Mouse (Mus musculus): Measurements from ENCODE around the gene Tsnaxip1.
"Not testable (repeated sequence)": the region's sequence is repeated elsewhere in the genome, so short reads cannot be mapped to it uniquely, and the experiment has no call there.

Tsnaxip1 gene

DNA sequence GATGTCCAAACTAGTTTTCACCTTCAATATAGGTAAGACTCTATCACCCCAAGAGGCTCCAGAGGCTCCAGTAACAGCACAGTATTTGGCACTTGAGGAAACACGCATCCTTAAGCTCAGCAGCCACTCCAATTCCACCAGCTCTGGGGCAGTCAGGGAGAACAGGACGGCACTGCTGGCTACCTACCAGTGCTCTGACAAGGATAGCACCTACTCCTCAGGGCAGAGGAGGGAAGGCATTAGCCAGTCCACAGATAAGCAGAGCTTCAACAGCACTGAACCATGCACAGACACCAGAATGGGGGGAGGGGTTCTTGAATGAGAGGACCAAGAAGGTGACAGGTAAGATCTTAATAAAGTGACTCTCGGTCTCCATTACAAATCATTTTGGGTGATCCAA lies 7.9 kb upstream of the Tsnaxip1 start:
- no peak for DNase-seq (ENCODE audit: low spot score in 2 of 2)

DNA sequence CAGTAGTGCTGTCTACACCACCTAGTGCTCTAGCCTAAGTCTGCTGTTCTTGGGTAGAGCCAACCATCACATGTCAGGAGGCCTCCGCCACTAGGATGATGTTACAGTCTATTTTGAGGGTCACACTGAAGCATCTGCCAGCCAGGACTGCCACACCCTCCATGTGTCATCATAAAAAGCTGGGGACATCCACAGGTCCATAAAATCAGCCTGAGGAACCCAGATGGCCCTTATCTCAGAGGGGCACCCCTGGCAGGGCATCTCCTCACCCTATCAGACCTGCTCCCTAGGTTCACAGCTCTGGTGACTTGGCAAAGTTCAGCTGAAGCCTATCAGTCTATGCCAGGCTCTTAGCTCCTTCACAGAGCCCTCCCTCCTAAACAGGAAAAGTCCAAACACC lies 6.6 kb upstream of the Tsnaxip1 start:
- DNase-seq (ENCODE audit: low spot score in 2 of 2): no peak

DNA sequence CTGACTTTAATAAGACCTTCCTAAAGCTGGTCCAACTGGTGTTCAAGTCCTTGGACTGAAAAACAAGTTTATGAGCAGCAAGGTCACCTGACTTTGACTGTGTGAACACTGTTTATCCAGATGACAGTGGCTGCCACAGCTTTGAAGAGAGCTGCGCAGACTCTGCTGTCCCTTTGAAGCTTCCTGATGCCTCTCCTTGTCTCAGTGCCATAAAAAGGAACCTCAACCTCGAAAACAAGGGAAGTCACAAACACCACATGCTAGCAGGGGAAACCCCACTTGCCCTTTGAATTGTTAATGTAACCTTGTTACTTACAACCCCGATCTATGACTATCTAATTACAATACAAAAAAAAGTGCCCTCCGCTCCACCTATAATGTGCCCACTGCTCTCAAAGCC lies 2.0 kb upstream of the Tsnaxip1 start:
- DNase-seq (ENCODE audit: low spot score in 2 of 2): no peak

DNA sequence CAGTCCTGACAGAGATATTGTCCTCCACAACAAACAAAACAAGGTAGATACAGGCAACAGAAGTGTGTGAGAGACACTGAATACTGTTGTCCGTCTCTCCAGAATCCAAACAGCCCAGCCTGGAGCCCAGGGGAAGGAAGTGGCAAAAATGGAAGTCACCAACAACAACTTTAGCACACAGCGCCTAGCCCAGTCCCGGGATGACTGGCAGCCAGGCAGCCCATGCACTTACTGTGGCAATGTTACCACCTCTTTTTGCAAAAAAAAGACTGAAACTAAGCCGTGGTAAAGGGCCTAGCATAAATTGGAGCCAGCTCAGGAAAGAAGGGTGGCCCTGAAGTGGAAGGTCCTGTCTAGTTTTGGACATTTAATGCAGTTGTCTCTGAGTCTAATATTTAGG lies 1.2 kb upstream of the Tsnaxip1 start:
- no peak for DNase-seq (ENCODE audit: low spot score in 2 of 2)

DNA sequence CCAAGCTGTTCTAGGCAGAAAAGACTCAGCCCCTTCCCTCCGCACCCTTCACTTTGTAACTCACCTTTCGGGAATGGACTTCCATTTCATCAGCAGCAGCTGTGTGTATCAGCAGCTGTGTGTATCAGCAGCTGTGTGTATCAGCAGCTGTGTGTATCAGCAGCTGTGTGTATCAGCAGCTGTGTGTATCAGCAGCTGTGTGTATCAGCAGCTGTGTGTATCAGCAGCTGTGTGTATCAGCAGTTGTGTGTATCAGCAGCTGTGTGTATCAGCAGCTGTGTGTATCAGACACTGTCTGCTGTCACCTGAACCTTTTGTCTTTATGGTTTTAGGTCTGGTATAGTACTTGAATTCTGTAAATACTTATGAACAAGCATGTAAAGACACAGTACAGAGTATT lies 6.2 kb downstream of the Tsnaxip1 start:
- DNase-seq (ENCODE audit: low spot score in 2 of 2): not testable (repeated sequence)

DNA sequence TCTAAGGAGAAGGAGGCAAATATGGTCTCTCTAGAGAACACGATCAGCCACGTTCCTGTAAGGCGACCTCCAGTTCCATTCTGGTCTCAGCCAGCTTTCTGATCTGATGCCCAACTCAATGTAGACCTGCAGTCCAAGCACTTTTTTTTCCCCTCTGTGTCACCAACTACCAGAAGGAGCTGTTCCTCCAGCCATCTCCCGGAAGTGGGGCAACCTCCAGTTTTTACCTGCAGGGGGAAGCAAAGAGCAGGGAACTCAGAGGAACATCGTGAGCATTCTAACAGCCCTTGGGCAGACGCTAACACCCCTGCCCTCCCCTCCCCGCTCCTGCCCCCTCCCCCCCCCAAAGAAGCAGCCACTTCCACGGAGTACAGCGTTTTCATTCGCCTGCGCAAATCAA lies 7.8 kb downstream of the Tsnaxip1 start:
- DNase-seq (ENCODE audit: low spot score in 2 of 2): peak in 1 of 2 experiments; percentile 42

DNA sequence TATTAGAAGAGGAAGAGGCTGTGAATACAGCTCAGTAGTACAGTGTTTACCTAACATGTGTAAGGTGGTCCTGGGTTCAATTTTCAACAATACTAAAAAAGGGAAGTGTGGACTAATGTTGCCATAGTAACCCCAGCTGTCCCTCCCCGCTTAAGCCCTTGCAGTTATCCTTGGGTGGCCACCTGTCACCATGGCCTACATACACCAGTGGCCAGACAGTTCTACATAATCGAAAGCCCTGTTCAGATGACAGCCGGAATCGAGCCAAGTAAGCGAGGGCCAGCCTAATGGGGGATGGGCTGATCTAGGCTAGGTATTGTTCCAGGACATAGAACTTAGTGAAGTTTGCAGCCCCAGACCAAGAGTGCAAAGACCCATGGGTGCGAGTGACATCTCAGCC lies 9.5 kb downstream of the Tsnaxip1 start:
- no peak for DNase-seq (ENCODE audit: low spot score in 2 of 2)

DNA sequence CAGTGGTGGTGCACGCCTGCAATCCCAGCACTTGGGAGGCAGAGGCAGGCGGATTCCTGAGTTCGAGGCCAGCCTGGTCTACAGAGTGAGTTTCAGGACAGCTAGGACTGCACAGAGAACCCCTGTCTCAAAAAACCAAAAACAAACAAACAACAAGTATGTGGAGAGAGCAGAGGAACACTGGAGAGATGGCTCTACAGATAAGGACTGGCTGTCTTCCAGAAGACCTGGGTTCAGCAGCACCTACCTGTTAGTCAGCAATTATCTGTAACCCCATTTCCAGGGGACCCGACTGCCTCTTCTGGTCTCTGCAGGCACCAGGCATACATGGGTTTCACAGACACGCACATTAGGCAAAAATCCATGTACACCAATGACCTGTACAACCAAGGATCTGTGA lies 11.7 kb downstream of the Tsnaxip1 start:
- no peak for DNase-seq (ENCODE audit: low spot score in 2 of 2)

DNA sequence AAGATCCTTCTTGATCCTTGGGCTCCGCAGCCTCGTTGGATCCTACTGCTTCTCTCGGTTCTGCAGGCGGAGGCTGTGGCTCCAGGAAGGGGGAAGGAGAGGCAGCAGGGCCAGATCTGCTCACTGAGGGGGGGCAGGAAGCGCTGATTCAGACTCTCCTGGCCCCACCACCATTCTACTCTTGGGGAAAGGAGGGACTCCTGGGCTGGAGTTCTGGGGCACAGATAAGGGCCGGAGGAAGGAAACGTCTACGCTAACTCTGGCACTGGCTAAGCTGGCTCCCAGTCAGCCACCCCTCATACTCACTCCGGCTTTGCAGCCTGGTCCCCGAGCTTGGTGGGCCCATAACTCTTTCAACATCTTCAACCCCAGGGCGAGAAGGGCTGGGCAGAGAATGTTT lies 19.1 kb downstream of the Tsnaxip1 start:
- no peak for DNase-seq (ENCODE audit: low spot score in 2 of 2)

DNA sequence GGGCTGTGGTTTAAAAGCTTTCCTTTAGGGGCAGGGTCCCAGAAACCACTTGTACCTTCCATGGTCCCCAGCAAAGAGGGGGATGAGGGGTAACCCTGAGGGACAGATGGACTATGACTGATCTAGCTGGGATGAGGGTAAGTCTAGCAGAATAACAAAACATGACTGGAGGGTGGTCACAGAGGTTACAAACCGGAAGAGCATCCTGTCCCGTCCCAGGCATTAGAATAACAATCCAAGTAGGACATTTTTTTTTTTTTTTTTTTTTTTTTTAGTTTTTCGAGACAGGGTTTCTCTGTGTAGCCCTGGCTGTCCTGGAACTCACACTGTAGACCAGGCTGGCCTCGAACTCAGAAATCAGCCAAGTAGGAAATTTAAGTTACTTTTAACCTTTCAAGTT lies 22.5 kb downstream of the Tsnaxip1 start:
- DNase-seq (ENCODE audit: low spot score in 2 of 2): no peak

DNA sequence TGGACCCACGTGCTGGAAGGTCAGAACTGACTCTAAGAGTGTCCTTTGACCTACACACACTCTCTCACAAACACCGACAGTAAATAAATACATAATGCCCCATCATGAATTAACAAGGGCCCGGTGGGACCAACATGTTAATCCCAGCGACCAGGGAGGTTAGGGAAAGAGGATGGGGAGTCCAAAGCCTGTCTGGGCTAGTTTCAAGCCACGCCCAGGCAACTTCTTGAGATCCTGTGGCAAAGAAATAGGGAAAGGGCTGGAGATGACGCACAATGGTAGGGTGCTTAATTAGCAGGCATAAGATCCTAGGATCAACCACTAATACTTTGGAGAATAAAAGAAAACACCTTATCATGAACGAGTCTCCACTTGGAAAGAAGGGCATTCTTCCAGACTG lies 23.1 kb downstream of the Tsnaxip1 start:
- DNase-seq (ENCODE audit: low spot score in 2 of 2): no peak

DNA sequence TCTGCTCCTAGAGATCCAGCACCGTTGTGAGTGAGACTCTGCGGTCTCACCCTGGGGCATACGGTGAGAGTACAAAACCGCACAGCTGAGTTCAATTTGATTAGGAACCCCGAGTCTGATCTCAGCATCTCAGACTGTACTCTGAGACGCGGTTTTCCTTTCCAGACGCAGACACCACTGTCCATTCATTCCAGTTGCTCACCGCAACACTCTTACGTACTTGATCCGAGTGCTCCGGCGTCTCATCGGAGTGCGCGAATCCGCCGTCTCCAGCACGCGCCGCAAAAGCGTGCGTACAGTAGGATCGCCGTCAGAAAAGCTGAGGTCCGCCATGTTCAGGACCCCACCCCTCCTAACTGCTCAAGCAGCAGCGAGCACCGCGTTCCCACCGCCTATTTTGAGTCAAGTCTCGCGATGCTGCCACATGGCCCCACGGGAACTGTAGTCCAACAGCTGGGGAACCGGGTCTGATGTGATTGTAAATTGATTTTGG lies 24.2 kb downstream of the Tsnaxip1 start:
- peak; percentile 87 to 89 for DNase-seq (ENCODE audit: low spot score in 2 of 2)

DNA sequence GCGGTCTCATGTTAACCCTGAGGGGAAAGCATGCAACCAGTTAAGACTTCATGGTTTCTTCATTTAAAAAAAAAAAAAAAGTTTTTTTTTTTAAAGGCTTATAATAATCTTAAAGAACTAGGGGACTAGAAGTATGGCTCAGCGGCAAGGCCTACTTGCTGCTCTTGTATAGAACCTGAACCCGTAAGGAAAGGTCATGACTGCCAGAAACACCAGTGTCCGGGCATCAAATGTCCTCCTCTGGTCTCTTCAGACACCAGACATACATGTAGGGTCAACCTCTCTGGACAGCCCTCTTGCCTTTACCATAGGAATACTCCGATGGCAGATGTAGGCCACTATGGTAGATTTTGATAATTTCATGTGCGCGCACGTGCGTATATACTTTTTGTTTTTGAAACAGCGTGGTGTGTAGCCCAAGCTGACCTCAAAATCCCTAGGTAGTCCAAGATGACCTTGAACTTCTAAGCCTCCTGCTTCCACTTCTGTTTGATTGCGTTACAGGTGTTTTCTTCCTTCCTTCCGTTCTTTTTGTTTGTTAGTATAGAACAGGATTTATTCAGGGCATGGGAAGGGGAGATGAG lies 24.7 kb downstream of the Tsnaxip1 start:
- no peak for DNase-seq (ENCODE audit: low spot score in 2 of 2)

DNA sequence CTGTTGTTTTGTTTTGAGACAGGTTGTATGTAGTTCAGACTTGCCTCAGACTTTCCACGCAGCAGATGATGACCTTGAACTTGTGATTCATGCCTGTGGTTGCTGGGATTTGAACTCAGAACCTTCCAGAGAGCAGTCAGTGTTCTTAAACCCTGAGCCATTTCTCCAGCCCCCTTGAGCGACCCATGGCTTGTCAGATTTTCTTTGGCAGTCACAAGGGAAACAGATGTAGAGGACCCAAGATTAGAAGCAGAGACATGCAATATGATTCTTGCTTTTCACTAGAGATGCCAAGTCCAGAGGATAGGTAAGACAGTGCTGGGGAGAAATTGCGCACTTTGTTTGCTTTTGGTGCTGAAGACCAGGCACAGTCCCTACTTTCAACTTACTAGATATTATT lies 25.6 kb downstream of the Tsnaxip1 start, which contains the start of gene Cenpt:
Gene Cenpt (minus strand): TSS at position 101 of the 400 bp plus-strand sequence.
- DNase-seq (ENCODE audit: low spot score in 2 of 2): no peak

DNA sequence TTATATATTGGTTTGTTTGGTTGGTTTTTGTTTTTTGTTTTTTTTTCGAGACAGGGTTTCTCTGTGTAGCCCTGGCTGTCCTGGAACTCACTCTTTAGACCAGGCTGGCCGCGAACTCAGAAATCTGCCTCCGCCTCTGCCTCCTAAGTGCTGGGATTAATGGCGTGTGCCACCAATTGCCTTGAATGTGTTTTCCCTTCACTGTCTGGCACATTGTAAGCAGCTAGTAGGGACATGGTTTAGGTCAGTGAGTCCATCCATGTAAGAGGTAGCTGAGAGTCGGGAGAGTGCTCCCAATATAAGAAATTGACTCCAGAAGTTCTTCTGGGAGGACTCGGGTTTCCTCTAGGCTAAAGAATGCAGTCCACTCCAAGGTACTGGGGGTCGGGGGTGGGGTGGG lies 26.8 kb downstream of the Tsnaxip1 start:
- DNase-seq (ENCODE audit: low spot score in 2 of 2): no peak

DNA sequence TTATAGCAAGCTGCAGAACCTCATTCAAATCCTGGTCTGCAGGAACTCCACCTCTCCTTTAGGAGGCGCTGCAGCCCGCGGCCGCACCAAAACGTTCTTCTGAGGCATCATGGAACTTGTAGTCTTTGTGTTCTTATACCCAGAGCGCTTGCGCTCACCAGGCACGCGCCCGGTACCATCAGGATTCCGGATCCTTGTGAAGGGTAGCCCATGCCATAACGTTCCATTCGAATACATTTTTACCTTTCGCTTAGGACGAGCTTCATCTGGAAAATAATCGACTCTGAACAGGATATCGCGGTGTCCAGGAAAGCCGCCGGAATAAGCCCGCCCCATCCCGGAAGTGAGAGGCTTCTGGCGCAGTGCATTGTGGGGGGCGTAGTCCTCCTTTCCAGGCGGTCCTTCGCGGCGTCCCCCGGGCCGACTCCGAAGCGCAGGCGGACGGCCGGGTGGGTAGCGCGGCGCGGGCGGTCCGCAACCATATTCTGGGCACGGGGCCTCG lies 27.2 kb downstream of the Tsnaxip1 start, which contains the start of gene Thap11:
Gene Thap11 (plus strand): TSS at position 418 of the 502 bp plus-strand sequence.
- DNase-seq (ENCODE audit: low spot score in 2 of 2): peak; percentile 81 to 89

DNA sequence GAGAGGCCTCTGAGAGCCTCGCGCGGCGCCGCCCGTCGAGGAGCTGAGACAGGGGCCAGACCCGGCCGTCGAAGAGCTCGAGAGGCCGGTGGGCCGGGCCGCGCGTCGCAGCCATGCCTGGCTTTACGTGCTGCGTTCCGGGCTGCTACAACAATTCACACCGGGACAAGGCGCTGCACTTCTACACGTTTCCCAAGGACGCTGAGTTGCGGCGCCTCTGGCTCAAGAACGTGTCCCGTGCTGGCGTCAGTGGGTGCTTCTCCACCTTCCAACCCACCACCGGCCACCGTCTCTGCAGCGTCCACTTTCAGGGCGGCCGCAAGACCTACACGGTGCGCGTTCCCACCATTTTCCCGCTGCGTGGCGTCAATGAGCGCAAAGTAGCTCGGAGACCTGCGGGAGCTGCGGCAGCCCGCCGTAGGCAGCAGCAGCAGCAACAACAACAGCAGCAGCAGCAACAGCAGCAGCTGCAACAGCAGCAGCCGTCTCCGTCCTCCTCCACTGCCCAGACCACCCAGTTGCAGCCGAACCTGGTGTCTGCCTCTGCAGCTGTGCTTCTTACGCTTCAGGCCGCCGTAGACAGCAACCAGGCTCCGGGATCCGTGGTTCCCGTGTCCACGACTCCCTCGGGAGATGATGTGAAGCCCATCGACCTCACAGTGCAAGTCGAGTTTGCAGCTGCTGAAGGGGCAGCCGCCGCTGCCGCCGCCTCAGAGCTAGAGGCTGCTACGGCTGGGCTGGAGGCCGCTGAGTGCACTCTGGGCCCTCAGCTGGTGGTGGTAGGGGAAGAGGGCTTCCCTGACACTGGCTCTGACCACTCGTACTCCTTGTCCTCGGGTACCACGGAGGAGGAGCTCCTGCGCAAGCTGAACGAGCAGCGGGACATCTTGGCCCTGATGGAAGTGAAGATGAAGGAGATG lies 28.0 kb downstream of the Tsnaxip1 start:
- DNase-seq (ENCODE audit: low spot score in 2 of 2): peak in 1 of 2 experiments; percentile 67

DNA sequence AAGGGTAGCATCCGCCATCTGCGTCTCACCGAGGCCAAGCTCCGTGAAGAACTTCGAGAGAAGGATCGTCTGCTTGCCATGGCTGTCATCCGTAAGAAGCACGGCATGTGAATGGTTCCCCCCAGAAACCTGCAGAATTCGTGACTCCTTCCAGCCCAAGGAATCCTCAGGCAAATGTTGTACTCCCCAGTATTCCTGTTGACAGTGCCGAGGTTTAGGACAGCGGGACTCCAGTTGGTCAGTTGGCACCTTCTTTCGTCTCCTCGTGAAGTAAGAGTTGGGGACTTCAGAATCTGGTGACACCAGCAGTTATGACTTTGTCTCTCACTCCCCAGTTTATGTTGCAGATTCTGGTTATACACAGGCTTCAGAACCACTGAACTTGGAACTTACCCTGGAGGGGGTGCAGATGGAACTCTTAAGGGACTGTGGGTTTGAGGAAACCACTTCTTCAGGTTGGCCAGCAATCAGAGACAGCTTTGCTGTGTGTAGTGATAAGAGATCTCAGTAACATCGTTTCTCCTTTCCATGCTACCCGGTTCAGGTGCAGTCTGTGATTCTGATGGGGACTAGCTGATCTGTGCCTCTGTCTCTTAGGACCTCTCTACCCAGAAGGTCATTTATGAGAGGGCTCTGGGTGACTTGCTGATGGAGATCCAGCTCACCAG lies 28.8 kb downstream of the Tsnaxip1 start:
- no peak for DNase-seq (ENCODE audit: low spot score in 2 of 2)

DNA sequence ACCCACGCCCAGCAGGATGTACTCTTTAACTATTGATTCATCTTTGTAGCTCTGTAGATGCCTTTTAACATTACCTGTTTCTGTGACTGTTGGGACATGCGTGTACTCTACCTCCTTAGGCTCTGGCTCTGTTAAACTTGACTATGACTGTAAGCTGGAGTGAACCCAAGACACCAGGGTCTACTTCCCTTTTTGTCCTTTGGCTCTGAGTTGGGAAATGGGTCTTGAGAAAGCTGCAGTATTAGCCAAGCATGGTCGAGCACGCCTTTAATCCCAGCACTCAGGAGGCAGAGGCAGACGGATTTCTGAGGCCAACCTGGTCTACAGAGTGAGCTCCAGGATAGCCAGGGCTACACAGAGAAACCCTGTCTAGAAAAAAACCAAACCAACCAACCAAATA lies 31.0 kb downstream of the Tsnaxip1 start:
- DNase-seq (ENCODE audit: low spot score in 2 of 2): no peak

DNA sequence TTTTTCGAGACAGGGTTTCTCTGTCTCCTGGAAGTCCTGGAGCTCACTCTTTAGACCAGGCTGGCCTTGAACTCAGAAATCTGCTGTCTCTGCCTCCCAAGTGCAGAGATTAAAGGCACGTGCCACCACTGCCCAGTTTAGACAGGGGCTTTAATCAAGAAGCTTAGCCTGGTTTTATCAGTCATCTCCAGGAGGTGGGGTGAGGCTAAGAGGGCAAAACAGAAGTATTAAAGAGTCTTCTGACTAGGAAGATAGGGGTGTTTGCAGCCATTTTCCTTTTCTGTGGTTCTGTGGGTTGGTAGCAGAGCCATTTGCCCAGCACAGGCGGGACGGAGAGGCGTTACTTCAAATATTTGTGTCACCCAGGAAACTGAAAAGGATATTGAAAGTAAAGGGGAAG lies 31.8 kb downstream of the Tsnaxip1 start:
- DNase-seq (ENCODE audit: low spot score in 2 of 2): no peak

DNA sequence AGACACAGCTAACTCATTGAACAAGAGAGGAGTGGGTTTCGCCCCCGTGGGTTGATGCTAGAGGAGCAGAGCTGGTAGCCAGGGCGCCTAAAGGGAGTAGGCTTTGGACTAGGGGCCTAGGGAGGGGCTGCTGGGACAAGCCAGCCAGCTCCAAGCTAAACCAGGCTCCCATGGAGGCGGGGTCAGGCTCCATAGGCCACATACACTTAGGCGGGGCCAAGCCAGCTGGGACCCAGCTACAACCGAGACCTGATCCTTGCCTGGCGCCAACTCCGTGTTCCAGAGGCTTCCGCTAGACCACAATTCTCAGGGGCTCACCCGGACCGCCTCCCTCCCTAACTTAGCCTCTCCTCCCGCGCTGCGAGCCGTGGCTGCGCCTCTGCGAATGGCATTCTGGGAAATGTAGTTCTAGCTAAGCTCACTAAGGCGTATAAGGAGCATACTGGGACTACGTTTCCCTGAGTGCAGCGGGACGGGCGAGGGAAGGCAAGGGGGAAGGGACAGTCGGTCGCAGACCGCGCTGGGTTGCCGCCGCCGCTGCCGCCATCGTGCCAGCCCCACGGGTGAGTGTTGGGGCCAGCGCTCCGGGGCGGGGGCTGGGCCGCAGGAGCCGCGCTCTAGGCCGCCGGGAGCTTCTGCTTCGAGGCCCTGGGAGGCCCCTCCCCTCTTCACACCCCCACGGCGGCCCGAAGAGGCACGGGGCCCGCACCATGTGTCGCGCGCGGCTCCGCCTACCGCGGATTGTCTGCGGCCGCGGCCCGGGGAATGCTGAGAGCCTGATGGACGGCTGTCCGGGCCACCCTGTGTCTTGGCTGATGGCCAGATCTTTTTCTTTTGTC lies 32.8 kb downstream of the Tsnaxip1 start, which contains the start of gene Nutf2:
Gene Nutf2 (plus strand): TSS at position 438 of the 839 bp plus-strand sequence.
- DNase-seq (ENCODE audit: low spot score in 2 of 2): peak; percentile 91 to 94
